Mouse (Mus musculus): ENCODE results near the gene Isca1. TPM values are rescaled to one million over a fixed set of nuclear protein-coding genes. Genes with fewer than 3 reads are reported as not detected.
"Not testable (repeated sequence)": the region's sequence is repeated elsewhere in the genome, so short reads cannot be mapped to it uniquely, and the experiment has no call there.

Gene Isca1
- total RNA-seq (2021), result 100 to 1,000 TPM; 119 to 121 TPM
- long read RNA-seq, experiment 1, transcript Isca1-201 (4 exons, 1,942 nt), result major isoform, 337 of 350 reads
- long read RNA-seq, experiment 1, partial matches to known transcripts, result 5 of 350 reads
- long read RNA-seq, experiment 1, other reads (novel, unspliced or antisense), result 2 of 350 reads
- long read RNA-seq, experiment 2, transcript Isca1-201 (4 exons, 1,942 nt), result major isoform, 294 of 305 reads
- long read RNA-seq, experiment 2, partial matches to known transcripts, result 2 of 305 reads
- long read RNA-seq, experiment 2, other reads (novel, unspliced or antisense), result 1 of 305 reads

DNA sequence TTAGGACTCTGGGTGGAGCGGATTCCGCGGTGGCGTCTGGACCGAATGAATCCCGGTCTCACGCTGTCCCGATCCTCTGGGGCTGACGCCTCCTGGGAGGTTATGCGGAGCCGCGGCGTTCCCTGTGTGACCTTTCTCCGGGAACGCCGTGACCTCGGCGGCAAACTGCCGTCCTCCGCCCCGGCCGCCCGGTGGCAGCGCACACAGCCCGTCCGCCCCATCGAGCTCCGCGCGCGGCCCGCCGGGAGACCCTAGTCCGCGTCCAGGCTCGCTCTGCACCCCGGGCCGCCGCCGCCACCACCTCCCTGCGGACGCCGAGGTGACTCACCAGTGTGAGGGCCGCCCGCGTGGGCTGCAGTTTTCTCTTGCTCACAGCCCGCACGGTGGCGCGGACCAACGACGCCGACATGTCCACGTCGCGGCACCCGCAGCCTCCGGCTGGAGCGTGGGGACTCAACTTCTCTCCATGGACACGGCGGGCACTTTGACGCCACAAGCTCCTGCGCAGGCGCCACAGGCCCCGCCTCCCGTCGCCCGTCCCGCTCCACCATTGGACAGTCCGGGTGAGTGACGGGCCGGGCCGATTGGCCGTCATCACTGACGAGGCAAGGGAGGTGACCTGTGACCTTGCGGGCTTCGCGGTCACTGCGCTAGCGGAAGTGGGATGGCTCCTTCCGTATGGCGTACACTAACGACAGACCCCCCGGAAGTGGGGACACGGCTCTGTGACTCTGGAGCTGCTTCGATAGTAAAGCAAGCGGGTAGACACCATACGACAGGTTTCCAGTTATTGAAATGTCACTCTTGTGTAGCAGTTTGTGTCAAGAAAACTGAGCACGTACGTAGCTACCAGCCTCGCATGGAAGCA, at the start of gene Isca1:
Isca1 (minus strand) TSS at position 515 of the 868 bp plus-strand sequence.
- DNase-seq (ENCODE audit: low spot score in 2 of 2), result peak; percentile 100
- intact Hi-C loops (cut with DNase I), result no loop called here

DNA sequence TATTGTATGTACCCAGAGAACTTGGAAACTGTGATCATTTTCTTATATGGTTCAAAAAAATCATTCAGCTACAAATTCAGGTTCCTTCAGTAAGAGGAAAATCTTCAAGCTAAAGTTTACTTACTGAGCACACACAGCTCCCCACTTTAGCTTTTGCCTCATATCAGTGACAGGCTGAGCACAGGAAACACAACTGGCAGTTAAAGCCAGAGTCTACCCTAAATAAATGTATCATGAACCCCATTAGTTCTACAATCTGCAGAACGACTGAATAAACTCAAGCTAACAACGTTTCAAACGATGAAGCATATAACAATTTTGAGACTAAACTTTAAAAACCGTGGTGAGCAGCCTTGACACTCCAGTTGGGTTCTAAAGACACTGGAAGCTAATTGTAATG, 47.7 kb upstream of the Isca1 start:
- DNase-seq (ENCODE audit: low spot score in 2 of 2), result no peak
- intact Hi-C loops (cut with DNase I), result loop anchor here (5.0 kb wide), 1 partner anchor 35 kb away; the partner anchor contains the start of gene Gm49354

DNA sequence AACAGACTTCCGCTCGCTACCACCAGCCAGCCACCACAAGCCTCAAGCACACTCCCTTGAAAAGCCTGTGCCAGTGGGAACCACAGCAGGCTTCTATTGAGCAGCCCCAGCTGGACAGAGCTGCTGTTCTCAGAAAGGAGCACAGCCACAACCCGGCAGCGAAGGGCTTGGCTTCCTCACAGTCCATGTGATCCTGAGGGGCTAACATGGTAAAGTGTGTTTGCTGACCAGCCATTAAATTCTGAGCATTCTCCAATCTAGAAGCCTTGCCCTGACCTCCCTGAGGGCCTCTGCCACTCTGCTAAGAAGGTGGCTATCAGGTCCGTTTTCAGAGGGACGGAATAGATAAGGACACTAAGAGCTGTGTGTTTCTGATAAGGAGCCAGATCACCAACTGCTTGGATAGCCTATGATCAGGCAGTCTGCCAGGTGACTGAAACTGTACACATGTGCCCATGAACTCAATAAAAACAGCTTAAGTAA, 44.5 kb upstream of the Isca1 start:
- intact Hi-C loops (cut with DNase I), result no loop called here
- no peak for DNase-seq (ENCODE audit: low spot score in 2 of 2)

DNA sequence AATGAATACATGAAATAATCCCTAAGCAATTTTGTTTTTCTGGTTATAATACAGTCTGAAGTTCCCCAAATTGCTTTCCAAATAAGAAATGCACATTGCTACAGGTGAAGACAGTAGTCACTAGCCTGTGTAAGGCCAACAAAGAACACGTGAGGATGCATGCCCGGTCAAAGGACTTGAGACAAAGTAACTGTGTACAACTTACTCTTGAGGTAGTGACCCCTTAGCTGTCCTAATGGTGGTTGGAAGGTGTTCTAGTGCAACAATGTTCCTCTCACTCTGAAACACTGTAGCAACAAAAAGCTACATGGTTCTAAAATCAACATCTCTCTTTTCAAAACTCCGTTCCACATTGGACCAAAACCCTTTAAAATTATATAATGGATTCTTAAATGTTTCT, 42.0 kb upstream of the Isca1 start:
- intact Hi-C loops (cut with DNase I), result no loop called here

DNA sequence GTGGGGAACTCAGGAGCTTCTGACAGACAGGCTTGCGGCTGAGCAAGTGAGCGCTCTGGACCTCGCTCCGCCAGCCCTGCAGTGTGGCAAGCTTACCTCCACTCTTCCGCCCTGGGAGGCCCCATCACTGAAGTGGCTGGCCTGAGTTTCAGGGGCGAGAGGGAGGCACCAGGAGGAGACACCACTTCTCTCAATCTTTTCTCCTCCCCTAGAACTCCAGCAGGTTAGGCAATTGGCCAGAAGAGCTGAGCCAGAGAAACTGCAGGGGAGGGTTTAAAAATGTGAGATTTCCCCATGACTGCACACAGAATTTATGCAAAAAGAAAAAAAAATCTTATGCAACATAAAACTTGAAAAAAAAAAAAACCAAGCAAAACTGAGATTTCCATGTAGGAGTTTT, 31.4 kb upstream of the Isca1 start:
- DNase-seq (ENCODE audit: low spot score in 2 of 2), result peak in 1 of 2 experiments; percentile 17
- intact Hi-C loops (cut with DNase I), result no loop called here

More for the DNA sequence above, 42.0 kb upstream of the Isca1 start:
- no peak for DNase-seq (ENCODE audit: low spot score in 2 of 2)

DNA sequence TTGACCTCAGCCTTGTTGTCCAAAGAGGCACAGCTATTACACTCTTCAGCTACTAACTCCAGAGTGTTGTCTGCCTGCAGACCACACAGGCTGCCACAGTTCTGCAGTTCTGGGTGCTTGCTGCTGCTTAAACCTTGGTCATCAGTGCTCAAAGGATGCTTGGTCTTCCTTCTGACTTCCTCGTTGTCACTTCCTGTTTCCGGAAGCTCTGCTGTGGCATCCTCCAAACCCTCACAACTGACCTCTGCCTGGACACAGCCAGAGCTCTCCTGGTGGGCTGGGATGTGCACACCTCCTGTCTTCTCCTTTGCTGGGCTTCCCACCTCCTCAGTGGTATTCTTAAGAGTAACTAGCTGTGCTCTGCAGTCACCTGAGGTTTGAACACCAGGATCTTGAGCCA, 30.5 kb upstream of the Isca1 start:
- no peak for DNase-seq (ENCODE audit: low spot score in 2 of 2)
- intact Hi-C loops (cut with DNase I), result no loop called here

DNA sequence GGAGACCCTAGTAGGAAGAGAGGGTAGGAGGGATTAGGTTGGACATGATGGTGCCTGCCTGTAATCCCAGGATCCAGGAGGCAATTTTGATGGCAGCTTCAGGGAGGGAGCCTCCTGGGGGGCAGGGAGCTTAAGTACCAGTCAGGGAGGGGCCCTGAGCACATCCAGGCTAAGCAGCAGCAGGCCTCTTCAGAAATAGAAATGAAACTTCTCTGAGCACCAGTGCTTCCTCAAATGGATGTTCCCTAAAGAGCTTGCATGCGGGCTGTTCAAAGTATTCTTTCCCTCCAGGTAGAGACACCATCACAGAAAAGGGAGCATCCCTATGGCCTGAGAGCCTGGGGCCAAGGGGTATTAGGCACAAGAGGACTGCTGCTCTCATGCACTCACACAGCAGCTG, 28.7 kb upstream of the Isca1 start:
- intact Hi-C loops (cut with DNase I), result no loop called here

DNA sequence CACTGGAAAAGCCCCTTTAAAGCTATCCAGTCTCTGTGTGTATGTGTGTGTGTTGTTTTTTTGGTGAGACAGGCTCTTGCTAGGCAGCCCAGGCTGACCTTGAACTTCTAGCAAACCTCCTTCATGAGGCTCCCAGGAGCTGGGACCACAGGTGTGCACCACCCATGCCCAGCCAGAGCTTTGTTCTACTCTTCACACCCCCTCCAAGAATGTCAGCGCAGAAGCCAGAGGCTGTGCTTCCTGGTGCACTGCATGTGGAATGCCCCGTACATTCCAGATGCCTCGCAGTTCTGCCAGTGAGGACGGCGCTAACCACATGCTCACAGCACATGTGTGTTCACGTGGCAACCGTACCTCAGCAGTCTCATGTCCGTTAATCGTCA, 26.8 kb upstream of the Isca1 start:
- intact Hi-C loops (cut with DNase I), result no loop called here
- no peak for DNase-seq (ENCODE audit: low spot score in 2 of 2)

More for the DNA sequence above, 28.7 kb upstream of the Isca1 start:
- no peak for DNase-seq (ENCODE audit: low spot score in 2 of 2)

DNA sequence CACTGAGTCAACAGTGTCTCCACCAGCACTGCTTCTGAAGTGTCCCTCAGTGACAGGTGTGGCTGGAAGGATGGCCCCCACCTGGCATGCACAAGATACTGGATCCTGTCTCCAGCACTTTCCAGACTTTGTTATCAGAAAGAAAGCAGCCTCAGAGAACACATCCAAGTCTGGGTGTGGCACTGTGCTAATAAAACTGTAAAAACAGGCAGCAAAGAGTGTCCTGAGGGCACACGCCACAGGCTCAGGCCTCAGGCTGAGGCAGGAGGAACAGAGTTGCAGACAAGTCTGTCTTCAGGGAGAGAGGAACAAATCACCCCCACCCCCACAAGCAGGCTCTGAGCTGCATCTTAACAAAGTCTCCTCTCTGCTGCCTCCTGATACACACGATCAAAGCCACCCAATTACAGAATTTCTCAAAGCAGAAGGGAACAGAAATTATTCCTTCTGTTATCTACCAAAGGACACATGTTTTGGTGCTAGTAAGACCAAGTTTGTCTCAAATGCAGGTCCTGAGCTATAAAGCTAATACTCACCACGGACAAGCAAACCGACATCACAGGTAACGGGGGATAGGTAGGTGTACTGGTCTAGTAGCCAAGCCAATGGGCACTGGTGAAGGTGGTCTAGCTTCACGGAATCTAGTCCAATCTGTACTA, 26.3 kb upstream of the Isca1 start:
- no peak for DNase-seq (ENCODE audit: low spot score in 2 of 2)
- intact Hi-C loops (cut with DNase I), result no loop called here

DNA sequence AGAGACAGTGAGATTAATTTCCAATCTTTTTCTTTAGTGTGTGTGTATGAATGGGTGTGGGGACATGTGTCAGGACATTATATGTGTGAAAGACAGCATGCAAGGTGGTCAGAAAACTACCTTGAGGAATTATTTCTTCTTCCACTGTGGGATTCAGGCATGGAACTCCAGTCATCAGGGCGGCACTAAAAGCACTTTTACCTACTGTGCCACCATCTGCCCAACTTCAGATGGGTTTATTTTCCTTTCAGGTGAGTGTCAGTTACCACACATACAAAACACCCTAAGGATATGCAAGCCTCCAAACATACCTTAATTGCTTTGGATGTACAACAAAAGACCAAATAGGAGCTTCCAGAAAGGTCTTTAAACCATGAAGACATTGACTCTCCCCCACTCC, 25.2 kb upstream of the Isca1 start:
- DNase-seq (ENCODE audit: low spot score in 2 of 2), result no peak
- intact Hi-C loops (cut with DNase I), result no loop called here

DNA sequence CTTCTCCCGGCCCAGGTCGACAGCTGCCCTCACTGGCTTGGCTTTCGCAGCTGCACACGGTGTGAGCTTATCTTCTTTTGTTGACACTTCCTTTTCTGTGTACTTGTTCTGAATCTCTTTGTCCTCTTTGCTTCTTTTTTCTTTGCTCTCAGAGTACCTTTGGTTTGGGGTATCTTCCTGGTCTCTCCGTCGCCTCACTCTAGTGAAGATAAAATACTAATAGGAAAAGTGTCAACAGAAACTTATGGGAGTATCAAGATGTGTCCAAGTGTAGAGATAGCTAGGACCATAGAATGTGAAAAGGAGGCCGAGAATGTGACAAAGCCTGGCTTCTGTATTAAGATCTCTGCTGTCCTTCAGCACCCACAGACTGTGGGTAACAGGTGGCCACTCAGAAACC, 12.5 kb upstream of the Isca1 start, which contains the start of gene Gm49354:
Gm49354 (minus strand) TSS at position 101 of the 400 bp plus-strand sequence.
- no peak for DNase-seq (ENCODE audit: low spot score in 2 of 2)
- intact Hi-C loops (cut with DNase I), result loop anchor here (5.0 kb wide), 1 partner anchor 35 kb away; no protein-coding TSS in a partner anchor

DNA sequence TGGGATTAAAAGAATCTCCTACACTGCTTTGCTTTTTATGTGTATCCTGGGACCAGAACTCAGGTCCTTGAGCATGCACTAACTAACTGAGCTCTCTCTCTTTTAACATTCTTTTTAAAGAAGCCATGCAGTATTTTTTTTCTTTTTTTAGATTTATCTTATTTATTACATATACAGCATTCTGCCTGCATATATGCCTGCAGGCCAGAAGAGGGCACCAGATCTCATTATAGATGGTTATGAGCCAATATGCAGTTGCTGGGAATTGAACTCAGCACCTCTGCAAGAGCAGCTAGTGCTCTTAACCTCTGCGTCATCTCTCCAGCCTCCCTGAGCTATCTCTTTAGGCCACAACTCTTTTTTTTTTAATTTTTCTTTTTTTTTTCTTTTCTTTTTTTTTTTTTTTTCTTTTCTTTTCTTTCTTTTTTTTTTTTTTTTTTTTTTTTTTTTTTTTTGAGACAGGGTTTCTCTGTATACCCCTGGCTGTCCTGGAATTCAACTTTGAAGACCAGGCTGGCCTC, 10.2 kb upstream of the Isca1 start:
- intact Hi-C loops (cut with DNase I), result loop anchor here (5.0 kb wide), 1 partner anchor 37 kb away; no protein-coding TSS in a partner anchor
- DNase-seq (ENCODE audit: low spot score in 2 of 2), result not testable (repeated sequence)

DNA sequence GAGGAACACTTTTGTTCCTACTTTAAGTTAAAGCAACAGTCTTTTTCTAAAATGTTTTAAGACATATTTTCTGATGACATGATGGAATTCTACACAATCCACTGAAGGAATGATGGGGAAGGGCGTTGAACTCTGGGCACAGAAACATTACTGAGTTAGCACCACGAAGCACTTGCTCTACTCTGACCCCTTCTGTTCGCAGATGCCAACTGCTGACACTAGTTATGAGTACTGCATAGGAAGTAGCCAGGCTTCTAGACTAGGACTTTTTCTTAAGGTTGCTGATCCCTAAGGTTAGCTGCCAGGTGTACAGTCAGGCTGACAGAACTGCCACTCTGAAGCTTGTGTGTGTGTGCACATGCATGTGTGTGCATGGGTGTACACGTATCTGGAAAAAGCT, 9.6 kb upstream of the Isca1 start:
- intact Hi-C loops (cut with DNase I), result no loop called here
- no peak for DNase-seq (ENCODE audit: low spot score in 2 of 2)

DNA sequence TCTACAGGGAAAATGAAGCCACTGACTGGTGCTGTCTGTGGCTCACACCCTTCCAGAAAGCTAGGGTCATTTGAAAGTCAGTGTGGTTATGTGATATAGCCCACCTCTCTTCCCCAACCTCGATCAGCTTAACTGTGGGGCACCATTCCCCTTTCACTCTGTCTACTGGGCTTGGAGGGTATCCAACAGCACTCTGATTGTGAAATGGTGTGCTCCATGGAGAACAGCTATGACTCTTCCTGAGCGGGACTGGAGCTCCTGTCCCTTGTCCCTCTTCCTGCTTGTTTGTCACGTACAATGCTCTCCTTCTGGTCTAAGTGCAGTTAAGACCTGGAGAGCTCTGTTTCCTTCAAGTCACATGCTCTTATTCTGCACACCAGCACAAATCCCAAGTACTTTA, 5.6 kb upstream of the Isca1 start:
- no peak for DNase-seq (ENCODE audit: low spot score in 2 of 2)
- intact Hi-C loops (cut with DNase I), result no loop called here

DNA sequence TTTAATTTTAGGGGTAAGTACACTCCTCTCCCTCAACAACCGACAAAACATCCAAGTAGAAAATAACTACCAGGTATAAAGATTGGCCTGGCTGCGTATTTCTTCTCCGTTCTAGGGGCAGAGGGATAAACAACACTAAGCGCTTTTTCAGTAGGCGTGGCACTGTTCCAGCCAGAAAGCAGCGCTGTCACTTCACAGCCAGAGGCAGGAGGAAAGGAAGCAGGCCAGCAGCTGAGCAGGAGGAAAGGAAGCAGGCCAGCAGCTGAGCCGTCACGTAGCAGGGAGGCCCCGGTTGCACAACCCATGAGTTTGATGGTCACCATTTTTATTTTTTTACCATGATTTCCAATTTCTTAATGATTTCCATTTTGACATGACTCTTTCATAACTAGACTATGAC, 1.6 kb upstream of the Isca1 start:
- intact Hi-C loops (cut with DNase I), result no loop called here
- peak; percentile 75 to 80 for DNase-seq (ENCODE audit: low spot score in 2 of 2)

DNA sequence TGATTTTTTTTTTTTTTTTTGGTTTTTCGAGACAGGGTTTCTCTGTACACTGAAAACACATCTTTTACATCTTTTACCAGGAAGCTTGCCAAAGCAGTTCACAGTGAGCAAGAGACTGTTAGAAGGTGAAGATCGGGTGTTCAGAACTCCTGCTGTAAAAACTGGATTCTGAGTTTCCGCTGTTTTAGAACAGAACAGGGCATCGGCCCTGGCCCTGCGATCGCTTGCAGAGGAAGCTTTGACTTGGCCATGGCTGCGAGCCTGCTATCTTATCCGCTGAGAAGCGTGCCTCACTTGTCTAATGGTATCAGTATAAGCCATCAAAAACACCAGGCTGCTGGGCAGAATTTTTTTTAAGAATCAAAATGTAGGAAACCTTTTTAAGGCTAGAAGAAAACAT, 1.2 kb upstream of the Isca1 start:
- intact Hi-C loops (cut with DNase I), result no loop called here

DNA sequence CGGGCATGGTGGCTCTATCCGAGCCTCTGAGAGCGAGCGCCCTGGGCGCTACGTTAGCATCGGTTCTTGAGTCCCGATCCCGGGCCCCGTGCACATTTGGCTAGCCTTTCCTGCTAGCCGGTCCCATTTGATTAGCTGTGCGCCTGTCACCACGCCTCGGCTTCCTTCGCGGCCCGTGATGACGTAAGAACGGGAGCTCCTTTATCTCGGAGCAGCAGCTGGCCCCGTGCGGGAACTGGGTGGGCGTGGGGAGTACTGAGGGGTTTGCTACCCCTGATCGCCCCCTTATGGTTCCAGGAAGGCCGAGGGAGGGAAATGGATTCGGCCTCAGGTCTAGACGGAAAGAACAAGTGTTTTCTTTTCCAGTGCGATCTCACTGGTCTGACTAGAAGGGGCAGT, 553 bp upstream of the Isca1 start:
- peak; percentile 82 to 91 for DNase-seq (ENCODE audit: low spot score in 2 of 2)
- intact Hi-C loops (cut with DNase I), result no loop called here

More for the DNA sequence above, 1.2 kb upstream of the Isca1 start:
- DNase-seq (ENCODE audit: low spot score in 2 of 2), result peak in 1 of 2 experiments; percentile 36

DNA sequence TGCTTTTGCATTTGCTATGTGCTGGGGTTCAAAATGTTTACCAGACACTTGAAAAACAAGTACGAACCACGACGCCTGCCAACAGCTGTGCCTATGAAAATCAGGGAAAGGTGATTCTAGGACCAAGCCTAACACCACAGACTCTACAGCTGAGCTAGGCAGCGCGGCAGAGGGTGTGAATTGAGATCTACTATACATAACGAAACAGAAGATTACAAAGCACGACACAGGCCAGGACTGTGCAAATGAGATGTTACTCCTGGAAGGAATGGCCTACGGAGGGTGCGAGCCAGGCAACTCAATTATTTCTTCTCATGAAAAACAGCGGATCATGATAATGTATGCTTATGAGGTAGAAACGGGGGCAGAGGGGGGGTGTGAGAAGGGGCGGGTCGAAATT, 1.1 kb downstream of the Isca1 start:
- intact Hi-C loops (cut with DNase I), result no loop called here
- no peak for DNase-seq (ENCODE audit: low spot score in 2 of 2)

DNA sequence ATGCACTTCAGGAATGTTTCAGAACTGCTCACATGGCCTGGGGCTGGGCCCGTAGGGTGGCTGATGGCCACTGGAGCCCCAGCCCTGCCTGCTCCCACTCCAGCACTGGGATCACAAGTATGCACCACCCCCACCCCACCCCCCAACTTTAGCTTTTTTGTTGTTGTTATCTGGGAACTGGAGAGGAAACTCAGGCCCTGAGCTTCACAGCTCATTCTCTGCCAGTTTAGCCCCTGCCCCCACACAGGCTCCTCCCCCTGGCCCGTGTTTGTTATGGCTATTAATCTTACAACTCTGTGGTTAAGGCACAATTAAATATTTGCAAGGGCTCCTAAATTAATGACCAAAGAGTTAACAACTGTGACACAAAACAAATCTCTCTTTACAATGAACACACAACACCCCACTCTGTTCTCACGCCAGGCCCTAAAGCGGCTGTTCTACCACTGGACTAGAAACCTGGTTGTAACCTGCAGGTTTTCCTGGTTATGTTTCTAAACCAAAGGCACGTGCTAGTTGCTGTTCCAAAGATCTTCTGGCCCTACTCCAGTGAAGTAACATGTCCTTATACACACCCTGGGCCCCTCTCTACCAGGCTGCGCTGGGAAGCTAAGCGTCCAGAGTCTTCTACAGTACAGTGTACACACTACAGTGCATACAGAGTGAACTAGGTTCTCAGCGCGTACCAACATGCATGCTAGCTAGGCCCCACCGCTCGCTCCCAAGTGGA, 2.7 kb downstream of the Isca1 start:
- intact Hi-C loops (cut with DNase I), result no loop called here
- no peak for DNase-seq (ENCODE audit: low spot score in 2 of 2)
